Mouse (Mus musculus) neural tube, embryonic 13.5 days (tissue): Measurements from ENCODE around the gene Gpr4. TPM values are rescaled to one million over a fixed set of nuclear protein-coding genes. Genes with fewer than 3 reads are reported as not detected.
A peak's percentile ranks its signal among the peaks of the same experiment; 100 is the strongest.

Source experiments
- ATAC-seq: fragments of 200-750 bp; cut with Nextera tagmentation; 2 replicates; pipeline ENCODE4 v1.8.0; 2017; ENCODE audit warnings: low read depth, mild to moderate bottlenecking, moderate TSS enrichment, moderate library complexity
- H3K27ac ChIP-seq: fragments of 300-500 bp; sonication (generic); replicated peaks from 2 replicates; pipeline ENCODE4 v1.5.1; 2015; ENCODE audit warnings: moderate library complexity, mild to moderate bottlenecking, inconsistent platforms
- H3K27me3 ChIP-seq: fragments of 300-500 bp; sonication (generic); 2 replicates; pipeline ENCODE4 v1.6.1; 2015; ENCODE audit warnings: mild to moderate bottlenecking, inconsistent platforms
- H3K36me3 ChIP-seq: fragments of 300-500 bp; sonication (generic); 2 replicates; pipeline ENCODE4 v1.6.1; 2015; ENCODE audit warnings: mild to moderate bottlenecking, inconsistent platforms
- H3K4me1 ChIP-seq: fragments of 300-500 bp; sonication (generic); replicated peaks from 2 replicates; pipeline ENCODE4 v1.6.1; 2015; ENCODE audit warnings: inconsistent platforms
- H3K4me2 ChIP-seq: fragments of 300-500 bp; sonication (generic); 2 replicates; pipeline ENCODE4 v1.6.1; 2015; ENCODE audit warnings: inconsistent platforms, mild to moderate bottlenecking, moderate library complexity
- H3K4me3 ChIP-seq: fragments of 300-500 bp; sonication (generic); 2 replicates; pipeline ENCODE4 v1.5.1; 2015; ENCODE audit warnings: mild to moderate bottlenecking, inconsistent platforms
- H3K9ac ChIP-seq: fragments of 300-500 bp; sonication (generic); 2 replicates; pipeline ENCODE4 v1.6.1; 2015; ENCODE audit warnings: moderate library complexity, mild to moderate bottlenecking, inconsistent platforms
- H3K9me3 ChIP-seq: fragments of 300-500 bp; sonication (generic); 2 replicates; pipeline ENCODE4 v1.6.1; 2016; ENCODE audit warnings: inconsistent platforms
- WGBS: fragments of 180-500 bp; shearing (Covaris S2); methylation state at CpG from one replicate; pipeline ENCODE4 v1.1.7; 2015; 5-methylcytosine and 5-hydroxymethylcytosine counted together
- polyA plus RNA-seq: library from polyadenylated mRNA; unstranded; fragments of >200 nt; fragmentation: Nextera tagmentation; extraction: Ambion mirVana; gene quantifications from 2 replicates; pipeline ENCODE4 v1.2.1, GENCODE M21; 2015

The Gpr4 gene
- polyA plus RNA-seq, 1 experiment from 2014 or later: 2.6 TPM

GRCm38 (mm10) chr7:19175708-19176515 is 36.4 kb upstream of the Gpr4 start, which contains the start of gene Eml2:
Gene Eml2 (plus strand): TSS chr7:19176421.
- Histone ChIP-seq H3K4me3 (peak within 1 kb of the TSS; percentile 67), H3K27ac (peak within 1 kb of the TSS; percentile 85), H3K4me1 (peaks cover 54% of the 10 kb centered on the region), H3K9me3 (no peaks in the 10 kb centered on the region), H3K27me3 (peaks cover 54% of the 10 kb centered on the region), H3K4me2 (peak within 1 kb of the TSS; percentile 68), H3K9ac (peak within 1 kb of the TSS; percentile 85), H3K36me3 (no peaks in the 10 kb centered on the region)
- under 1% methylated on average over 30 of the region's 30 CpGs for WGBS
- ATAC-seq: peak; percentile 94

DNA sequence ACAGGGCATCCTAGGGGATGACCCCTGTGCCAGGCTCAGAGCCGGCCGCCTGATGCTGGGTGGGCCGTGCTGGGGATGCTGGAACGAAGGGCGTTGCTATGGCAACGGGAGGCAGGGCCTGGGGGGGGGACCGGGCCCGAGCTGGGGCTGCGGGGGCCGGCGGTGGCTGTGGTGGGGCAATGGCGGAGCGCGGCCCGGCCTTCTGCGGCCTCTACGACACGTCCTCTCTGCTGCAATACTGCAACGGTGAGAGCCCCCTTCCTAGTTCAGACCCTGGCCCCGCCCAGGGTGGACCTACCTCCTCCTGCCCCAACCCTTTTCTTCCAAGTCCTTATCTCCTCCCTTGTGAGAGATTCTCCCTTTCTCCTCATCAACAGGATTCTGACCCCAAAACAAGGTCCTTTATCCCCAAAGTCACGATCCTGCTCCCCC is 35.8 kb upstream of the Gpr4 start:
- peaks cover 58% of the 10 kb centered on the region for H3K4me1 ChIP-seq
- H3K36me3 ChIP-seq: peaks cover 2% of the 10 kb centered on the region; the same call in 1 of the 2 replicates
- H3K9me3 ChIP-seq: no peaks in the 10 kb centered on the region
- H3K27me3 ChIP-seq: peaks cover 55% of the 10 kb centered on the region
- peak overlapping the region; percentile 85 for H3K27ac ChIP-seq
- H3K9ac ChIP-seq: peak overlapping the region; percentile 85
- WGBS: 2% methylated on average over 21 of the region's 21 CpGs
- H3K4me3 ChIP-seq: peak overlapping the region; percentile 67
- H3K4me2 ChIP-seq: peak overlapping the region; percentile 68
- peak; percentile 51 for ATAC-seq

- Histone ChIP-seq H3K27ac (no peak overlapping the region), H3K4me1 (peaks cover 54% of the 10 kb centered on the region), H3K27me3 (peaks cover 55% of the 10 kb centered on the region), H3K4me2 (peak overlapping the region; percentile 68), H3K9me3 (no peaks in the 10 kb centered on the region), H3K36me3 (peaks cover 7% of the 10 kb centered on the region; the same call in 1 of the 2 replicates), H3K9ac (peak overlapping the region; percentile 85), H3K4me3 (peak overlapping the region; percentile 67)
- 64% methylated on average over 7 of the region's 7 CpGs for WGBS
- no peak for ATAC-seq
Observed at GRCm38 (mm10) chr7:19177216-19177615, 35.1 kb upstream of the Gpr4 start.

- H3K4me1 ChIP-seq: peaks cover 45% of the 10 kb centered on the region
- peaks cover 55% of the 10 kb centered on the region for H3K27me3 ChIP-seq
- 7% methylated on average over 18 of the region's 18 CpGs for WGBS
- H3K9ac ChIP-seq: peak overlapping the region; percentile 62
- peak overlapping the region; percentile 67 for H3K4me3 ChIP-seq
- no peaks in the 10 kb centered on the region for H3K9me3 ChIP-seq
- peak overlapping the region; percentile 68 for H3K4me2 ChIP-seq
- ATAC-seq: no peak
- peaks cover 15% of the 10 kb centered on the region; the same call in 1 of the 2 replicates for H3K36me3 ChIP-seq
- no peak overlapping the region for H3K27ac ChIP-seq
Observed at GRCm38 (mm10) chr7:19178035-19178434, 34.3 kb upstream of the Gpr4 start.

GRCm38 (mm10) chr7:19178443-19179092 is 33.8 kb upstream of the Gpr4 start:
- H3K9ac ChIP-seq: peak overlapping the region; percentile 62
- peaks cover 17% of the 10 kb centered on the region for H3K36me3 ChIP-seq
- peak overlapping the region; percentile 67 for H3K4me3 ChIP-seq
- peaks cover 52% of the 10 kb centered on the region for H3K27me3 ChIP-seq
- no peak overlapping the region for H3K27ac ChIP-seq
- peak overlapping the region; percentile 68 for H3K4me2 ChIP-seq
- 5% methylated on average over 27 of the region's 27 CpGs for WGBS
- H3K9me3 ChIP-seq: no peaks in the 10 kb centered on the region
- peaks cover 40% of the 10 kb centered on the region for H3K4me1 ChIP-seq
- no peak for ATAC-seq

DNA sequence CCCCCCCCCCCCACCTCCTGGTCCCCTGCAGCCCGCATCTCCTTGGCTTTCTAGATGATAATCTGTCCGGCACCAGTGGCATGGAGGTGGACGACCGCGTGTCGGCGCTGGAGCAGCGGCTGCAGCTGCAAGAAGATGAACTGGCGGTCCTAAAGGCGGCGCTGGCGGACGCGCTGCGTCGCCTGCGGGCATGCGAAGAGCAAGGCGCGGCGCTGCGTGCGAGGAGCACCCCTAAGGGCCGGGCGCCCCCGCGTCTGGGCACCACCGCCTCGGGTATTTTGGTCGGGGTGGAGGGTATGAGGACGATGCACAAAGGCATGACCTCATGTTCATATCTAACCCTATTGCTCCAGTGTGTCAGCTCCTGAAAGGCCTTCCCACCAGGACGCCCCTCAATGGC is 33.2 kb upstream of the Gpr4 start:
- peaks cover 23% of the 10 kb centered on the region for H3K36me3 ChIP-seq
- no peak for ATAC-seq
- WGBS: under 1% methylated on average over 31 of the region's 32 CpGs
- peak overlapping the region; percentile 53 for H3K9ac ChIP-seq
- peaks cover 46% of the 10 kb centered on the region for H3K4me1 ChIP-seq
- peak overlapping the region; percentile 67 for H3K4me3 ChIP-seq
- peaks cover 46% of the 10 kb centered on the region for H3K27me3 ChIP-seq
- peak overlapping the region; percentile 68 for H3K4me2 ChIP-seq
- H3K9me3 ChIP-seq: no peaks in the 10 kb centered on the region
- H3K27ac ChIP-seq: no peak overlapping the region

GRCm38 (mm10) chr7:19179936-19180335 is 32.4 kb upstream of the Gpr4 start:
- peak overlapping the region; percentile 68; the same call in 1 of the 2 replicates for H3K4me2 ChIP-seq
- WGBS: 40% methylated on average over 6 of the region's 6 CpGs
- H3K9ac ChIP-seq: no peak overlapping the region
- no peak overlapping the region for H3K4me3 ChIP-seq
- peaks cover 23% of the 10 kb centered on the region for H3K36me3 ChIP-seq
- H3K27ac ChIP-seq: no peak overlapping the region
- no peaks in the 10 kb centered on the region for H3K9me3 ChIP-seq
- peaks cover 54% of the 10 kb centered on the region for H3K4me1 ChIP-seq
- H3K27me3 ChIP-seq: peaks cover 43% of the 10 kb centered on the region
- no peak for ATAC-seq

DNA sequence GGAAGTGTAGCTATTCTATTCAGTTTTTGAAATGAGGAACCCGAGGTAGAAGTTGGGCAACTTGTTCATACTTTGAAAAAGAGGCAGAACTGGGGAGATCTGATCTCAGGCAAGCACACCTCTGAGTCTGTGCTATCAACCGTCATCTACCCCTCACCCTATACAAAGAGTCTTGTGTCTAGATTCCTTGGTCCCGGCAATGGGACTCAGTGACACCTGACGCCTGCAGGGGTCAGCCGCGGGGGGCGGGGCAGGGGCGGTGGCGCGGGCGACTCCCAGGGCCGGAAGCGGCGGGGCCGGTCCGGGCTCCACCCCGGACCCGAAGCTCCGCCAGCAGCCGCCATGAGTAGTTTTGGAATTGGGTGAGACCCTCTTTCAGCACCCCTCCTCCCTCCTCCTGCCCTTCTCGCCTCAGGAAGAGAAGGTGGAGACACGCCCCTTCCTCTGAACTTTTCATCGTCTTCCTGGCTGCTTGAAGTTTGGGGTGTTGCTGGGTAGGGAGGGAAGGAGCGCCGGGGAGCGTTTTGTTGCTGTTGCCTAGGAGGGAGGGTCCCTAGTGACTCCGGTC is 31.4 kb upstream of the Gpr4 start:
- H3K27me3 ChIP-seq: peaks cover 43% of the 10 kb centered on the region
- H3K27ac ChIP-seq: no peak overlapping the region
- peak overlapping the region; percentile 64 for H3K9ac ChIP-seq
- H3K4me2 ChIP-seq: peak overlapping the region; percentile 52
- WGBS: 4% methylated on average over 27 of the region's 27 CpGs
- peak overlapping the region; percentile 38 for H3K4me3 ChIP-seq
- H3K36me3 ChIP-seq: peaks cover 24% of the 10 kb centered on the region
- no peaks in the 10 kb centered on the region for H3K9me3 ChIP-seq
- peaks cover 63% of the 10 kb centered on the region for H3K4me1 ChIP-seq
- ATAC-seq: no peak

GRCm38 (mm10) chr7:19184250-19184649 is 28.1 kb upstream of the Gpr4 start:
- H3K27ac ChIP-seq: peak overlapping the region; percentile 80
- H3K36me3 ChIP-seq: peaks cover 50% of the 10 kb centered on the region

DNA sequence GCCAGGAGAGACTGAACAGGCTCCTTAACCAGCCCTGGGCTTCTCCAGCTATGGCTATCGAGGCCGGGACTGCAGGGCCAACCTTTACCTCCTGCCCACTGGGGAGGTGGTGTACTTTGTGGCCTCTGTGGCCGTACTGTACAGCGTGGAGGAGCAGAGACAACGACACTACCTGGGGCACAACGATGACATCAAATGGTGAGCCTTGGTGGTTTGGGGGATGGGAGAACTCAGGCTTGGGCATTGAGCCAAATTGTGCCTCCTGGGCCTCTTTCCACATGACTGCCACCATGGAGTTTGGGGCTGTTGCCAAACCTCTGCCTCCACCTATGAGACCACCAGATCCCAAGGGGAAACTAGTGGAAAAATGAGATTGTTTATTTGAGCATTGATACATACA is 27.6 kb upstream of the Gpr4 start:
- peak overlapping the region; percentile 80 for H3K27ac ChIP-seq
- H3K4me1 ChIP-seq: peaks cover 31% of the 10 kb centered on the region
- no peaks in the 10 kb centered on the region for H3K9me3 ChIP-seq
- 50% methylated on average over 6 of the region's 6 CpGs for WGBS
- H3K36me3 ChIP-seq: peaks cover 53% of the 10 kb centered on the region
- no peak overlapping the region for H3K4me3 ChIP-seq
- peak; percentile 55; the same call in 1 of the 2 replicates for ATAC-seq
- peaks cover 12% of the 10 kb centered on the region for H3K27me3 ChIP-seq
- no peak overlapping the region for H3K9ac ChIP-seq
- 0 out of 2 replicates have a peak overlapping the region, but pooled peaks have one; percentile 18 for H3K4me2 ChIP-seq

More at GRCm38 (mm10) chr7:19184250-19184649, 28.1 kb upstream of the Gpr4 start:
- Histone ChIP-seq H3K4me1 (peaks cover 36% of the 10 kb centered on the region), H3K27me3 (peaks cover 17% of the 10 kb centered on the region), H3K4me2 (no peak overlapping the region), H3K4me3 (no peak overlapping the region), H3K9me3 (no peaks in the 10 kb centered on the region), H3K9ac (no peak overlapping the region)
- 63% methylated on average over 2 of the region's 2 CpGs for WGBS
- no peak for ATAC-seq

- Histone ChIP-seq H3K4me3 (no peak overlapping the region), H3K27me3 (no peaks in the 10 kb centered on the region), H3K36me3 (peaks cover 91% of the 10 kb centered on the region), H3K4me1 (no peaks in the 10 kb centered on the region), H3K9ac (no peak overlapping the region), H3K27ac (no peak overlapping the region), H3K4me2 (no peak overlapping the region), H3K9me3 (no peaks in the 10 kb centered on the region)
- whole genome bisulfite sequencing: 96% methylated on average over 4 of the region's 4 CpGs
- no peak for ATAC-seq
Observed at GRCm38 (mm10) chr7:19194676-19195075, 17.7 kb upstream of the Gpr4 start.

DNA sequence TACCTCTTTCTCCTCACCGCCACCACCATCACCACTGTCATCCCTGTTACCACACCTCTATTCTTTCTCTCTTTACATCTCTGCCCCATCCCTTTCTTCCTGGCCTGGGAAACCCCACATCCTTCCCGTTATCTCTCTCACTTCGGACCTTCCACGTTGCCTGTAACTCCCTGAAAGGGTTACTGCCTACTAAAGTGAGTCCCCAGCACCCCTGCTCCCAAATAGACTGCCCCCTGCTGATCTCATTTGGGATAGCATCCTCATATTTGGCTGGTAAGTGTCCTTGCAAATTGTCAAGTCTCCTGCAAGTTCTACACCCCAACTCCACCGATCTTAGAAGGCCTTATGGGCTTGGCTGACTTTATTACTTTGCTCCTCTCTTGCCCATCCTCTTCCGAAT is 15.7 kb upstream of the Gpr4 start:
- 67% methylated on average over 6 of the region's 6 CpGs for whole genome bisulfite sequencing

More for the DNA sequence above, 15.7 kb upstream of the Gpr4 start:
- no peak for ATAC-seq
- H3K9ac ChIP-seq: no peak overlapping the region
- H3K9me3 ChIP-seq: no peaks in the 10 kb centered on the region
- no peaks in the 10 kb centered on the region for H3K4me1 ChIP-seq
- H3K27me3 ChIP-seq: no peaks in the 10 kb centered on the region
- H3K4me2 ChIP-seq: no peak overlapping the region
- peaks cover 87% of the 10 kb centered on the region for H3K36me3 ChIP-seq
- no peak overlapping the region for H3K4me3 ChIP-seq
- no peak overlapping the region for H3K27ac ChIP-seq
